Mouse (Mus musculus): ENCODE data around the gene Atoh7. TPM values are rescaled to one million over a fixed set of nuclear protein-coding genes. Genes with fewer than 3 reads are reported as not detected.
A peak's percentile ranks its signal among the peaks of the same experiment; 100 is the strongest.

Gene Atoh7
- polyA plus RNA-seq, 1 experiment from 2014 or later, result 0.14 TPM

DNA sequence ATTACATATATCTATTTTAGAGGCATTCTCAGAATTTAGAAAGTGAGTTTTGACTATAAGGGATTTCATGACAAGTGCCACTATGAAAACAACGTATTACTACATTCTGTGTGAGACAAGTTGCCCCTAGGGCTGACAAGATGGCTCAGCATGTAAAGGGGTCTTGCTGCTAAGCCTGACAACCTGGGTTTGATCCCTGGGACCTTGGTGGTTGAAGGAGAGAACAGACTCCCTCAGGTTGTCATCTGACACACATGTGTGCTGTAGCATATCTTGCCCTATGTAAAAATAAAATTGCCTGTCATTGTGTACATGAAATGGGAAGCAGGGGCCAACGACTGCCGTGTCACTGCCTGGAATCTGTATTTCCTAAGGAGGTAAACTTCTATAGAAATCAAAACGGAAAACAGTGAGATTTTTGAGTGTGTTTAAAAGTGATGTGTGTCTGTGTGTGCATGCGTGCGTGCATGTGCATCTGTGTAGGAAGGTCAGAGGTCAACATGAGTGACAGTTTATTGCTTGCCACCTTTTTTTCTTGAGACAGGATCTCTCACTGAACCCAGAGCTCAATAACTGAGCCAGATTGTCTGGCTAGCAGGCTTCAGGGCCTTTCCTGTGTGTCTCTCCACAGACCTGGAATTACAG, 14.4 kb downstream of the Atoh7 start:
- no peak overlapping the region for H3K4me3 ChIP-seq
- 84% methylated on average over 6 of the region's 6 CpGs for WGBS
- H3K36me3 ChIP-seq, result no peaks in the 10 kb centered on the region
- H3K9me3 ChIP-seq (replicated peaks), result no peaks in the 10 kb centered on the region
- no peak overlapping the region for H3K27ac ChIP-seq
- peak; percentile 14 for DNase-seq (ENCODE audit: low spot score)
- no peaks in the 10 kb centered on the region for H3K27me3 ChIP-seq (ENCODE audit: low read depth, poor library complexity, severe bottlenecking)
- no peaks in the 10 kb centered on the region for H3K4me1 ChIP-seq

DNA sequence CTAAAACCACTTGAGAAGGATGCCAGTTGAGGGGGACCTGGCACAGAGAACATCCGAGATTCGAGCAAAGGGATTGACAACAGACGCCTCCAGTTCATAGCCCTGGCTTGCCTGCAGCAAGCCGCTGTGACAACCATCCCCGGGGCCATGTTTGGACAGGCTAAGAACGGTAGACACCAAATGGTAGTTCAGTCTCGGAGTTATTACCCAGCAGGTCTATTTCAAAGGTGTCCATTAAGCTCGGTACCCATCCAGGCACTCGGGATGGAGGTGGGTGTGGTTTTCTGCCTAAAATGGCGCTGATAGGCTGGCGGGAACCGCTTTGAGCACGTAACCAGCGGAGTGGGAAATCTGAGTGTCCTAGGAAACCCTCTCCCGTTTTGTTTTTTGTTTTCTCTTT, 16.4 kb downstream of the Atoh7 start:
- H3K9me3 ChIP-seq (replicated peaks), result no peaks in the 10 kb centered on the region
- WGBS, result 84% methylated on average over 15 of the region's 15 CpGs
- H3K27ac ChIP-seq, result no peak overlapping the region
- DNase-seq (ENCODE audit: low spot score), result peak; percentile 17
- no peaks in the 10 kb centered on the region for H3K4me1 ChIP-seq
- no peaks in the 10 kb centered on the region for H3K27me3 ChIP-seq (ENCODE audit: low read depth, poor library complexity, severe bottlenecking)
- H3K36me3 ChIP-seq, result no peaks in the 10 kb centered on the region
- no peak overlapping the region for H3K4me3 ChIP-seq

DNA sequence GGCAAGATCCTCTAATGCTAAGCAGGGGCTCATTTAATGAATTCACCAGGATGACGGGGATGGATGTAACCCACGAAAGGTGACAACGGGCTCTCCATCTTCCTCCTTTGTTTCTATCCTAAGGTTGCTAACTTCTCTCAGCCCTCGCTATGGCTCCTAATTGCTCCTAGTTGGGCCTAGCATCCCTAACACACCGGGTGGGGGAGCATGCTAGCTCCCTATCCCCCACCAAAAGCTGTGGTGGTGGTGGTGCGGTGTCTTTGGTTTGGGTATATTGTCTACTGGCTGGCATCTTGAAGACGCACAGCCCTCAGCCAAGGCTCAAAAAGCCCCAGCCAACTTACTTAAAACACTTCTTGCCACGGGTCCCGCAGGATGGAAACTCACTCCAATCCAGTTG, 16.9 kb downstream of the Atoh7 start:
- no peak overlapping the region for H3K4me3 ChIP-seq
- no peak overlapping the region for H3K27ac ChIP-seq
- no peaks in the 10 kb centered on the region for H3K27me3 ChIP-seq (ENCODE audit: low read depth, poor library complexity, severe bottlenecking)
- H3K36me3 ChIP-seq, result no peaks in the 10 kb centered on the region
- no peaks in the 10 kb centered on the region for H3K4me1 ChIP-seq
- peak; percentile 18 for DNase-seq (ENCODE audit: low spot score)
- H3K9me3 ChIP-seq (replicated peaks), result no peaks in the 10 kb centered on the region
- WGBS, result 93% methylated on average over 9 of the region's 9 CpGs

DNA sequence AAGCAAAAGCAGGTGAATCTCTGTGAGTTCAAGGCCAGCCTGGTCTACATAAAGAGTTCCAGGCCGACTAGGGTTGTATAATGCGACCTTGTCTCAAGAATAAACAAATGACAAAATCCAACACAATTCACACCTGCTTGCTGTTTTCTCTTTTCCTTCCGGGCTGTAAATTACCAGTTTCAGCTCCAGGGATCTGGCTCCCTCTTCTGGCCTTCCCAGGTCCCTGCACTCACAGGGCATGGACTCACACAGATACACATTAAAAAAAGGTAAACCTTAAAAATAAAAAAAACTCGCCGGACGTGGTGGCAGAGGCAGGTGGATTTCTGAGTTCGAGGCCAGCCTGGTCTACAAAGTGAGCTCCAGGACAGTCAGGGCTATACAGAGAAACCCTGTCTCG, 18.1 kb downstream of the Atoh7 start:
- Histone ChIP-seq H3K36me3 (no peaks in the 10 kb centered on the region), H3K9me3 (replicated peaks) (no peaks in the 10 kb centered on the region), H3K27ac (no peak overlapping the region), H3K27me3 (ENCODE audit: low read depth, poor library complexity, severe bottlenecking) (no peaks in the 10 kb centered on the region), H3K4me3 (no peak overlapping the region), H3K4me1 (no peaks in the 10 kb centered on the region)
- DNase-seq (ENCODE audit: low spot score), result peak; percentile 23
- WGBS, result 92% methylated on average over 8 of the region's 8 CpGs

DNA sequence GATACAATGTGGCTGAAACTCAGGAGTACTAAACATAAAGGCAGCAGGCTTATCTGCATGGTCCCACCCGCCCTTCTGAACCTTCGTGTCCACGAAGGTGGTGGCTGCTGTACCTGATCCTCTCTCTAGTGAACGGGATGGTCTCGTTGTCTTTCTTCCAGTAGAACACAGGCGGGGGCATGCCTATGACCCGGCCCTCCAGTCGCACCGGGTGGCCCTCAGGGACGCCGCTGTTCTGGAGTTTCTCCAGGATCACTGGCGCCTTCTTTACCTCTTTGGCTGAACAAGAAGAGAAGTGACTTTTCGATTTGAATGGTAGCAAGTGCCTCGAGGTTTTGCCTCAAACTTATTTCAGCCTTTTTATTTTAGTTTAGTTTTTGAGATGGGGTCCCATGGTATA, 20.5 kb downstream of the Atoh7 start:
- Histone ChIP-seq H3K4me3 (no peak overlapping the region), H3K27ac (no peak overlapping the region), H3K9me3 (replicated peaks) (no peaks in the 10 kb centered on the region), H3K4me1 (no peaks in the 10 kb centered on the region), H3K36me3 (no peaks in the 10 kb centered on the region), H3K27me3 (ENCODE audit: low read depth, poor library complexity, severe bottlenecking) (no peaks in the 10 kb centered on the region)
- DNase-seq (ENCODE audit: low spot score), result peak; percentile 12
- 82% methylated on average over 14 of the region's 14 CpGs for WGBS

DNA sequence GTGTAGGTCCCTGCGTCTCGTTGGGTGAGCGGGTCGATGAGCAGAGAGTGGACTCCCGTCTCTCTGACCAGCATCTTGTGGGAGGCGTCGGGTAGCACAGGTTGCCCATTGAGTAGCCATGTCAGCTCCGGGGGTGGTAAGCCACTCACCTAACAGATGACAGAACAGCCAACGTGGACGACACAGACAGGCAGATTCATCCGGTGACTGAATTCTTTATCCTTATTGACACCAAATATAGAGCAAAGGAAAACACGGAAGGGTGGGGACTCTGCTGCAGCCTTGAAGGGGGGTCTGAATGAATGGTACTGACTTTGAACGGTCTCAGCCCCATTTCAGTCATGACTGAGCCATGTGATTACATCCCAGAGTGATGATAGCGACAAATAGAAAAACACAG, 22.5 kb downstream of the Atoh7 start:
- DNase-seq (ENCODE audit: low spot score), result peak; percentile 21
- no peaks in the 10 kb centered on the region for H3K4me1 ChIP-seq
- H3K27me3 ChIP-seq (ENCODE audit: low read depth, poor library complexity, severe bottlenecking), result no peaks in the 10 kb centered on the region
- no peak overlapping the region for H3K4me3 ChIP-seq
- no peaks in the 10 kb centered on the region for H3K9me3 ChIP-seq (replicated peaks)
- WGBS, result 89% methylated on average over 14 of the region's 14 CpGs
- no peak overlapping the region for H3K27ac ChIP-seq
- no peaks in the 10 kb centered on the region for H3K36me3 ChIP-seq

DNA sequence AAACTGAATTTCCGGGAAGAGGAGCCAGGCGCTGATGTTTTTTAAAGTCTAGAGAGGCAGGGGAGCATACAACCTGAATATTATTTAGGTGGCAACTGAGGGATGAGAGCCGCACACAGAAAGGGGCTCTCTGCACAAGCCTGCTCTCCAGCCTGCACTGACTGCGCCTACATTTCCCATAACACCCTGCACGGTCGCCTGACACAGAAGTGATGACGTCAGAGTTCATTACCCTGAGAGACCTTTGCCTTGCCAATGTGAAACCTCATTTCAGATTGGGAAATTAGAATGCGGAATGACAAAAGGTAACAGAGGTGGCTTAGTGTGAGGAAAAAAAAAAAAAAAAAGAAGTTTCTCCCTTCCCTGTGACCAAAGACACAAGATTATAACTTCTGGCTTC, 23.1 kb downstream of the Atoh7 start:
- Histone ChIP-seq H3K4me1 (no peaks in the 10 kb centered on the region), H3K36me3 (no peaks in the 10 kb centered on the region), H3K4me3 (no peak overlapping the region), H3K27me3 (ENCODE audit: low read depth, poor library complexity, severe bottlenecking) (no peaks in the 10 kb centered on the region), H3K9me3 (replicated peaks) (no peaks in the 10 kb centered on the region), H3K27ac (no peak overlapping the region)
- WGBS, result 34% methylated on average over 8 of the region's 8 CpGs
- DNase-seq (ENCODE audit: low spot score), result peak; percentile 33

DNA sequence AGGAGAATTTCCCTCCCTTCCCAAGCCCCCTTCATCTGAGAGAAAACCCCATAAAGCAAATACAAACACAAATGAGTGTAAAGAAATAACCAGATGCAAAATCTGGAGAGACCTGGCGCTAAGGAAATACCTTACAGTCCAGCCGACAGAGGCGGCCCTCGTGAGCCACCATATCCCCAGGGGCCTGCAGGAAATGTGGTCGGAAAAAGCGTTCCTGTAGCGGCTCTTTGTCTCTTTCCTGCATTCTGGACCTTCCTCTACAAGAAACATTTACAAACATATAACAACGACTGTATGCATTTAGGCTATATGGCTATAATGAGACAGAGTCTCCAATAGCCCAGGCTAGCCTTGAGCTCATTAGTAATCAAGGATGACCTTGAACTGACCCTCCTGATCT, 23.7 kb downstream of the Atoh7 start:
- WGBS, result 89% methylated on average over 8 of the region's 8 CpGs
- no peaks in the 10 kb centered on the region for H3K4me1 ChIP-seq
- H3K36me3 ChIP-seq, result no peaks in the 10 kb centered on the region
- peak; percentile 15 for DNase-seq (ENCODE audit: low spot score)
- H3K9me3 ChIP-seq (replicated peaks), result no peaks in the 10 kb centered on the region
- H3K27ac ChIP-seq, result no peak overlapping the region
- no peaks in the 10 kb centered on the region for H3K27me3 ChIP-seq (ENCODE audit: low read depth, poor library complexity, severe bottlenecking)
- no peak overlapping the region for H3K4me3 ChIP-seq

DNA sequence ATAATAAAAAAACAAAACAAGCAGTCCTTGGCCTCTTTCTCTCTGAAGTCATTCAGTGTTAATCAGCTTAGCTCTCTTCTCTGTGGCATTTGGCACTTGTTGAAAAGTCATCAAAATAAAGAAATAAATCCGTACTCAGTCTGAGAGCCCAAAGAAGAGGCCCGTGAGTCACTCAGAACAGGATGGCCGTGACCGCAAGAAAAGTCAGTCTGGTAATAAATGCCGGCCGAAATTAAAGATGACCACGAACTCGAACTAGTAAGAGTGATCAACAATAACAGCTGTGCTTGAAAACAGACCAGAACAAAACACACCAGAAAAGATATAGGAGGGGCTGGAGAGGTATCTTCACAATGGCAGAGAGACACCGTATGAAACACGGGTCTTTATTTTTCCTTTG, 24.6 kb downstream of the Atoh7 start:
- H3K9me3 ChIP-seq (replicated peaks), result no peaks in the 10 kb centered on the region
- H3K4me1 ChIP-seq, result no peaks in the 10 kb centered on the region
- no peaks in the 10 kb centered on the region for H3K36me3 ChIP-seq
- WGBS, result 95% methylated on average over 10 of the region's 10 CpGs
- peak; percentile 22 for DNase-seq (ENCODE audit: low spot score)
- no peaks in the 10 kb centered on the region for H3K27me3 ChIP-seq (ENCODE audit: low read depth, poor library complexity, severe bottlenecking)
- H3K27ac ChIP-seq, result no peak overlapping the region
- H3K4me3 ChIP-seq, result no peak overlapping the region

DNA sequence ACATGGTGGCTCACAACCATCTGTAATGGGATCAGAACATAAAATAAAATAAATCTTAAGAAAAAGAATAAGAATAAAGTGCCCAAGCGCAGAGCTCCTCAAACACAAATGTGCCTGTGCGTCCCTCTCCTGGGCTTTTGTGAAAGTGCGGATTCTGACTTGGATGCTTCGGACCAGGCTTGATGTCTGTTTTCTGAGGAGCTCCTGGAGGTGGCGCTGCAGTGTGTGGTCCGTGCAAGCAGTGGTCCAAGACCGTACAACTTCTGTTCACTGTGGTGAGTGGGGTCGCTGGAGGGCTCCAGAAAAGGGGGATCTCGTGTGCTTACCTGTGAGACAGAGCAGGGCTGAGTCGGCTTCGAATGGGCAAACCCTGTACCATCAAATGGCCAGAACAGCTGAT, 25.9 kb downstream of the Atoh7 start:
- peak; percentile 32 for DNase-seq (ENCODE audit: low spot score)
- H3K9me3 ChIP-seq (replicated peaks), result no peaks in the 10 kb centered on the region
- H3K4me3 ChIP-seq, result no peak overlapping the region
- no peaks in the 10 kb centered on the region for H3K4me1 ChIP-seq
- H3K27me3 ChIP-seq (ENCODE audit: low read depth, poor library complexity, severe bottlenecking), result no peaks in the 10 kb centered on the region
- WGBS, result 46% methylated on average over 11 of the region's 11 CpGs
- H3K36me3 ChIP-seq, result no peaks in the 10 kb centered on the region
- no peak overlapping the region for H3K27ac ChIP-seq

DNA sequence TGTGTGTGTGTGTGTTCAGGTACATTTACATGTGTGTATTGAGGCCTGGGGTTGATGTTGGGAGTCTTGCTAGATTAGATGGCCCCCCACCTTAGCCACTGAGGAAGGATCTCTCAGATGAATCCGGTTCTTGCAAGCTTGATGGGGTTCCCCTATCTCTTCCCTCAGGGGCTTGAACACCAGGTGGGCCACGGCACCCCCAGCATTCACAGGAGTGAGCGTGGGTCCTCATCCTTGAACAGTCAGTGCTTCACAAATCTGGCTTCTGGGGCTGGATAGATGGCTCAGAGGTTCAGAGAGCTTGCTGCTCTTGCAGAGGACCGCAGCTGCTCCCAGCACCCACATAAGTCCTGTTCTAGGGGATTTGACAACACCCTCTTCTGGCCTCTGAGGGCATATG, 26.7 kb downstream of the Atoh7 start:
- H3K27me3 ChIP-seq (ENCODE audit: low read depth, poor library complexity, severe bottlenecking), result no peaks in the 10 kb centered on the region
- peak; percentile 25 for DNase-seq (ENCODE audit: low spot score)
- H3K36me3 ChIP-seq, result no peaks in the 10 kb centered on the region
- no peak overlapping the region for H3K27ac ChIP-seq
- 85% methylated on average over 4 of the region's 4 CpGs for WGBS
- H3K4me1 ChIP-seq, result no peaks in the 10 kb centered on the region
- H3K9me3 ChIP-seq (replicated peaks), result no peaks in the 10 kb centered on the region
- no peak overlapping the region for H3K4me3 ChIP-seq

DNA sequence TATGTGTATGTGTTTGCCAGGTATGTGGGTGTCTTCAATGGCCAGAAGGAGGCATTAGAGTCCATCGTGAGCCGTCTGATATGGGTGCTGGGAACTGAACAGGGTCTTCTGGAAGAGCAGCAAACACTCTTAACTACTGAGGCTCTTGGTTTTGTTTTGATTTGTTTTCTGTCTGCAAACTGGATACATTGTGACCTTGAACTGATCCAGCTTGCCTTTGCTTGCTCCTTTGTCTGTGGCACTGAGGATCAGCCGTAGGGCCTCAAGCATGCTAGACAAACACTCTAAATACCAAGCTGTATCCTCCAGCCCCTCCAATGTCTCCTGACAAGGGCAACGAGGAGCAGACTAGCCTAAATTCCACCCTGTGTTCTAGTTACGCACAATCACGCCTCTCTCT, 27.7 kb downstream of the Atoh7 start:
- H3K36me3 ChIP-seq, result no peaks in the 10 kb centered on the region
- no peaks in the 10 kb centered on the region for H3K9me3 ChIP-seq (replicated peaks)
- no peak overlapping the region for H3K27ac ChIP-seq
- H3K27me3 ChIP-seq (ENCODE audit: low read depth, poor library complexity, severe bottlenecking), result no peaks in the 10 kb centered on the region
- WGBS, result 91% methylated on average over 6 of the region's 6 CpGs
- H3K4me1 ChIP-seq, result no peaks in the 10 kb centered on the region
- no peak overlapping the region for H3K4me3 ChIP-seq
- peak; percentile 25 for DNase-seq (ENCODE audit: low spot score)

DNA sequence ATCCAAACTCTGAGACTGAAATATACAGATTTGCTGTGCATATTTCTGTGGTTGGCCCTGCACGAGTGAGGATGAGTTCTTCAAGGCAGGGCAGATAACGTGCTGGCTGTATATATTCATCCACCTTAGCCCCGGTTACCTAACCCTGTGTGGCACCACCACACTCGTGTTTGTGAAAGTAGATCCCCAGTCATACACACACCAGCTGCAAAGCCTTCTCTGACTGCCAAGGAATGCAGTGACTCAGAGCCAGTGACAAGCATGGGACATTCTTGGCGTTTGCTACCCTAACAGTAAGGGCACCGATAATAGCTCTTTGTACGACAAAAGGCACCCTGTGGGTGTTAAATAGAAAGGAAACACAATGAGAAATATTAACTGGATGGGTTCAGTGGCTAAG, 28.8 kb downstream of the Atoh7 start:
- WGBS, result 83% methylated on average over 7 of the region's 7 CpGs
- DNase-seq (ENCODE audit: low spot score), result peak; percentile 11
- H3K9me3 ChIP-seq (replicated peaks), result no peaks in the 10 kb centered on the region

DNA sequence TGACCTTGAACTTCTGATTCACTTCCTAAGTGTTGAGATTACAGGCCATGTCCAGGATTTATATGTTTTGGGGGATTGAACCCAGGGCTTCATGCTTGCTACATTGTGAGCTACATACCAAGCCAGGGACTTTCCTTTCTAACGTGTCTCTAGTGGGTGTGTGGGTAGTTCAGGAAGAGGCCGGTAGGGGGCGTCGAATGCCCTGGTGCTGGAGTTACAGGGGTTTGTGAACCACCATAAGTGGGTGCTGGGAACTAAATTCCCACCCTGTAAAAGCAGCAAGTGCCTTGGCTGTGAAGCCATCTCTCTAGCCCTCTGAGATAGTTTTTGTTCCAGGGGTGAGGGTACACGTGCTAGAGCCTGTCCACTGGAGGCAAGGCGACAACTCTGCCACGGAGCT, 31.0 kb downstream of the Atoh7 start:
- no peaks in the 10 kb centered on the region for H3K4me1 ChIP-seq
- H3K4me3 ChIP-seq, result no peak overlapping the region
- H3K36me3 ChIP-seq, result no peaks in the 10 kb centered on the region
- no peak overlapping the region for H3K27ac ChIP-seq
- DNase-seq (ENCODE audit: low spot score), result peak; percentile 28
- 73% methylated on average over 7 of the region's 7 CpGs for whole genome bisulfite sequencing
- no peaks in the 10 kb centered on the region for H3K27me3 ChIP-seq (ENCODE audit: low read depth, poor library complexity, severe bottlenecking)
- no peaks in the 10 kb centered on the region for H3K9me3 ChIP-seq (replicated peaks)

More for the DNA sequence above, 28.8 kb downstream of the Atoh7 start:
- Histone ChIP-seq H3K36me3 (no peaks in the 10 kb centered on the region), H3K4me3 (no peak overlapping the region), H3K4me1 (no peaks in the 10 kb centered on the region), H3K27me3 (ENCODE audit: low read depth, poor library complexity, severe bottlenecking) (no peaks in the 10 kb centered on the region), H3K27ac (no peak overlapping the region)

Data from limb, embryonic 10.5 days (tissue).